Mouse (Mus musculus) MEL (cell line): ENCODE results near the gene Myo7a. TPM values are rescaled to one million over a fixed set of nuclear protein-coding genes. Genes with fewer than 3 reads are reported as not detected.

Experiments used
- DNase-seq: peaks from one replicate; pipeline ENCODE4 v3.0.0; 2011; ENCODE audit warnings: low read depth, low spot score
- H3K27ac ChIP-seq: 2 replicates; pipeline ENCODE4 v1.5.1; 2012; ENCODE audit warnings: low read depth, mild to moderate bottlenecking, control low read depth, low read length, moderate library complexity; ENCODE audit not compliant: control insufficient read depth
- H3K27me3 ChIP-seq, 2 experiments: fragments of 150-350 bp in 1 of 2; sonication (generic) in 1 of 2; 2 replicates each; pipeline ENCODE4 v1.6.1; 2012; ENCODE audit warnings: low read length in 2 of 2, mild to moderate bottlenecking in 2 of 2, improper control_type of control experiment in 1 of 2, moderate library complexity in 1 of 2; ENCODE audit not compliant: insufficient read depth in 2 of 2, control insufficient read depth in 1 of 2
- H3K36me3 ChIP-seq, 2 experiments: 2 replicates each; pipeline ENCODE4 v1.6.1; 2012 to 2014; ENCODE audit warnings: low read length in 2 of 2, improper control_type of control experiment in 1 of 2, inconsistent platforms in 1 of 2, mild to moderate bottlenecking in 1 of 2; ENCODE audit not compliant: insufficient read depth in 2 of 2, control insufficient read depth in 1 of 2
- H3K4me1 ChIP-seq, 2 experiments: fragments of 150-350 bp in 1 of 2; sonication (generic) in 1 of 2; 2 replicates each; pipeline ENCODE4 v1.6.1; 2012; ENCODE audit warnings: low read length in 2 of 2, improper control_type of control experiment in 1 of 2, mild to moderate bottlenecking in 1 of 2; ENCODE audit not compliant: insufficient read depth in 2 of 2, control insufficient read depth in 1 of 2
- H3K4me3 ChIP-seq, 2 experiments: fragments of 150-350 bp in 1 of 2; sonication (generic) in 1 of 2; 2 replicates each; pipeline ENCODE4 v1.5.1; 2012; ENCODE audit warnings: low read depth in 2 of 2, low read length in 2 of 2, mild to moderate bottlenecking in 2 of 2, moderate library complexity in 2 of 2, control low read depth in 1 of 2, improper control_type of control experiment in 1 of 2; ENCODE audit not compliant: control insufficient read depth in 1 of 2, insufficient read depth in 1 of 2
- H3K79me2 ChIP-seq: 2 replicates; pipeline ENCODE4 v1.6.1; 2012; ENCODE audit warnings: mild to moderate bottlenecking, low read length, moderate library complexity; ENCODE audit not compliant: control insufficient read depth, poor library complexity, insufficient read depth
- H3K9ac ChIP-seq: 2 replicates; pipeline ENCODE4 v1.6.1; 2012; ENCODE audit warnings: low read depth, mild to moderate bottlenecking, control low read depth, low read length, moderate library complexity; ENCODE audit not compliant: control insufficient read depth, poor library complexity, severe bottlenecking
- H3K9me3 ChIP-seq: fragments of 150-350 bp; sonication (generic); replicated peaks from 2 replicates; pipeline ENCODE4 v1.6.1; 2012; ENCODE audit warnings: mild to moderate bottlenecking, low read length, improper control_type of control experiment, moderate library complexity; ENCODE audit not compliant: insufficient read depth
- E2F4 ChIP-seq: IDR thresholded peaks from 2 replicates; pipeline ENCODE4 v1.6.1; 2011; ENCODE audit warnings: low read depth, low read length, improper control_type of control experiment, borderline replicate concordance
- ELF1 ChIP-seq: IDR thresholded peaks from 2 replicates; pipeline ENCODE4 v1.6.1; 2014; ENCODE audit warnings: low read depth, mild to moderate bottlenecking, inconsistent platforms, low read length, improper control_type of control experiment, moderate library complexity
- EP300 ChIP-seq, 2 experiments: IDR thresholded peaks; 2 replicates each; pipeline ENCODE4 v1.6.1; 2011; ENCODE audit warnings: improper control_type of control experiment in 2 of 2, low read length in 2 of 2, low read depth in 1 of 2, mild to moderate bottlenecking in 1 of 2
- ETS1 ChIP-seq: IDR thresholded peaks from 2 replicates; pipeline ENCODE4 v1.6.1; 2012; ENCODE audit warnings: low read depth, mild to moderate bottlenecking, inconsistent platforms, low read length, improper control_type of control experiment, moderate library complexity
- GABPA ChIP-seq: IDR thresholded peaks from 2 replicates; pipeline ENCODE4 v1.6.1; 2012; ENCODE audit warnings: low read depth, mild to moderate bottlenecking, inconsistent platforms, low read length, improper control_type of control experiment, moderate library complexity
- GATA1 ChIP-seq: IDR thresholded peaks from 2 replicates; pipeline ENCODE4 v1.6.1; 2011; ENCODE audit warnings: low read depth, low read length, improper control_type of control experiment
- HCFC1 ChIP-seq: IDR thresholded peaks from 2 replicates; pipeline ENCODE4 v1.6.1; 2012; ENCODE audit warnings: low read depth, mild to moderate bottlenecking, inconsistent platforms, low read length, improper control_type of control experiment, moderate library complexity
- JUND ChIP-seq: IDR thresholded peaks from 2 replicates; pipeline ENCODE4 v1.6.1; 2011; ENCODE audit warnings: low read depth, mild to moderate bottlenecking, improper control_type of control experiment, low read length
- MAFK ChIP-seq: IDR thresholded peaks from 2 replicates; pipeline ENCODE4 v1.6.1; 2011; ENCODE audit warnings: low read depth, mild to moderate bottlenecking, low read length, improper control_type of control experiment, borderline replicate concordance
- MAX ChIP-seq: IDR thresholded peaks from 2 replicates; pipeline ENCODE4 v1.6.1; 2011; ENCODE audit warnings: low read length, improper control_type of control experiment
- MAZ ChIP-seq: IDR thresholded peaks from 2 replicates; pipeline ENCODE4 v1.6.1; 2012; ENCODE audit warnings: low read depth, mild to moderate bottlenecking, inconsistent platforms, low read length, improper control_type of control experiment
- MXI1 ChIP-seq: IDR thresholded peaks from 2 replicates; pipeline ENCODE4 v1.6.1; 2011; ENCODE audit warnings: mild to moderate bottlenecking, low read depth, low read length, improper control_type of control experiment
- MYB ChIP-seq: IDR thresholded peaks from 2 replicates; pipeline ENCODE4 v1.6.1; 2011; ENCODE audit warnings: mild to moderate bottlenecking, low read depth, low read length, improper control_type of control experiment
- NELFE ChIP-seq: IDR thresholded peaks from 2 replicates; pipeline ENCODE4 v1.6.1; 2011; ENCODE audit warnings: low read depth, low read length, improper control_type of control experiment
- POLR2AphosphoS5 ChIP-seq: IDR thresholded peaks from 2 replicates; pipeline ENCODE4 v1.6.1; 2012; ENCODE audit warnings: low read depth, borderline replicate concordance, mild to moderate bottlenecking, inconsistent platforms, low read length, moderate library complexity, mixed read lengths
- SIN3A ChIP-seq: IDR thresholded peaks from 2 replicates; pipeline ENCODE4 v1.6.1; 2012; ENCODE audit warnings: low read length, improper control_type of control experiment, inconsistent platforms
- SMC3 ChIP-seq: IDR thresholded peaks from 2 replicates; pipeline ENCODE4 v1.6.1; 2011; ENCODE audit warnings: low read depth, low read length, improper control_type of control experiment
- TAL1 ChIP-seq: IDR thresholded peaks from 2 replicates; pipeline ENCODE4 v1.6.1; 2012; ENCODE audit warnings: mild to moderate bottlenecking, inconsistent platforms, low read length, moderate library complexity, mixed read lengths
- TBP ChIP-seq: IDR thresholded peaks from 2 replicates; pipeline ENCODE4 v1.8.0; 2011; ENCODE audit warnings: low read depth, low read length, improper control_type of control experiment
- UBTF ChIP-seq: IDR thresholded peaks from 2 replicates; pipeline ENCODE4 v1.6.1; 2012; ENCODE audit warnings: low read depth, mild to moderate bottlenecking, inconsistent platforms, low read length, improper control_type of control experiment, moderate library complexity, borderline replicate concordance; ENCODE audit not compliant: insufficient read depth
- ZC3H11A ChIP-seq: IDR thresholded peaks from 2 replicates; pipeline ENCODE4 v1.6.1; 2012; ENCODE audit warnings: low read depth, mild to moderate bottlenecking, inconsistent platforms, low read length, improper control_type of control experiment
- ZKSCAN1 ChIP-seq: IDR thresholded peaks from 2 replicates; pipeline ENCODE4 v1.6.1; 2012; ENCODE audit warnings: low read depth, mild to moderate bottlenecking, inconsistent platforms, low read length, improper control_type of control experiment, moderate library complexity
- polyA plus RNA-seq, 2 experiments: library from polyadenylated mRNA; stranded (reverse) in 1 of 2; unstranded in 1 of 2; fragments of >175 nt in 1 of 2; fragments of >200 nt in 1 of 2; gene quantifications; 2 replicates each; pipeline versions ENCODE4 v1.2.1 to v1.2.4; 2012; ENCODE audit warnings: low replicate concordance in 2 of 2, low read depth in 1 of 2; ENCODE audit not compliant: insufficient read length in 2 of 2, insufficient read depth in 1 of 2, missing spikeins in 1 of 2
- total RNA-seq: library from RNA; depleted of rRNA; stranded (reverse); fragments of 300-350 nt; gene quantifications from 2 replicates; pipeline ENCODE4 v1.2.3, GENCODE M21; 2012

The Myo7a gene
- total and polyA plus RNA-seq, 3 experiments: 1.4 to 7.5 TPM; not detected in 1

- DNase-seq: no peak
Observed at GRCm38 (mm10) chr7:98109771-98110170, 9.6 kb downstream of the Myo7a start.

GRCm38 (mm10) chr7:98108636-98109430, 10.5 kb downstream of the Myo7a start:
- H3K9me3 ChIP-seq: no peaks in the 10 kb centered on the region

More at GRCm38 (mm10) chr7:98109771-98110170, 9.6 kb downstream of the Myo7a start:
- no peaks in the 10 kb centered on the region for H3K36me3 ChIP-seq
- TF ChIP-seq JUND (no peak), ZKSCAN1 (no peak), GATA1 (no peak), SIN3A (no peak), TBP (no peak), MAFK (no peak), EP300 (IDR thresholded peaks at IDR 0.05; ENCODE audit: low read depth in 1 of 2, low read length in 2 of 2) (no peak), MAZ (no peak)
- H3K9ac ChIP-seq: no peak overlapping the region
- no peaks in the 10 kb centered on the region for H3K9me3 ChIP-seq
- no peaks in the 10 kb centered on the region for H3K27me3 ChIP-seq
- H3K4me1 ChIP-seq: no peaks in the 10 kb centered on the region
- H3K27ac ChIP-seq: no peak overlapping the region
- H3K4me3 ChIP-seq: no peak overlapping the region
- no peaks in the 10 kb centered on the region for H3K79me2 ChIP-seq

More at GRCm38 (mm10) chr7:98108636-98109430, 10.5 kb downstream of the Myo7a start:
- Histone ChIP-seq H3K79me2 (no peaks in the 10 kb centered on the region), H3K4me3 (no peak overlapping the region), H3K27me3 (no peaks in the 10 kb centered on the region), H3K36me3 (no peaks in the 10 kb centered on the region), H3K27ac (no peak overlapping the region)
- DNase-seq: no peak
- TF ChIP-seq MAX (no peak), EP300 (IDR thresholded peaks at IDR 0.05; ENCODE audit: low read depth in 1 of 2, low read length in 2 of 2) (no peak), SIN3A (no peak), SMC3 (no peak), GATA1 (no peak), HCFC1 (no peak), NELFE (no peak), ELF1 (no peak), ZC3H11A (no peak), POLR2AphosphoS5 (no peak), E2F4 (no peak), ZKSCAN1 (no peak), TAL1 (no peak), ETS1 (no peak), MXI1 (no peak), UBTF (no peak), GABPA (no peak), MYB (no peak)
- TF ChIP-seq, all 39 proteins: peak for 0
- Histone ChIP-seq H3K4me1 (no peaks in the 10 kb centered on the region), H3K9ac (no peak overlapping the region)
